Comparison of ENCODE assay signal across 9 mouse cellular contexts in genomic region chr4:119140126-119140525, GRCm38 (mm10). TPM values are rescaled to one million over a fixed set of nuclear protein-coding genes. Genes with fewer than 3 reads are reported as not detected.
DNase-seq lines count a peak whose midpoint lies in the region; ATAC-seq and TF ChIP-seq lines count a peak whose summit lies in the region.
"Had no signal": no experiment of that assay in that cellular context is flagged by ENCODE, and none has a peak within 500 bp of the region (broad histone marks: within the 10 kb centered on the region; RNA-seq: fewer than 3 reads in every experiment).

No protein-coding gene starts in this region.

- TF ChIP-seq CTCF in heart, postnatal 0 days (IDR thresholded peaks at IDR 0.05; ENCODE audit: low read depth) = peak; percentile 76

- 47% methylated on average over 3 of the region's 3 CpGs for WGBS in heart, postnatal 0 days
- 46% methylated on average over 3 of the region's 3 CpGs for WGBS in heart, embryonic 11.5 days (ENCODE audit: insufficient replicate concordance)

- no peaks in the 10 kb centered on the region for H3K9me3 ChIP-seq in heart, postnatal 0 days (replicated peaks; ENCODE audit: control insufficient read depth, low read length)
- no peaks in the 10 kb centered on the region for H3K9me3 ChIP-seq in heart, embryonic 11.5 days (replicated peaks; ENCODE audit: control insufficient read depth, low read length)
- H3K9me3 ChIP-seq: lung, embryonic 15.5 days had no signal

- no peaks in the 10 kb centered on the region for H3K27me3 ChIP-seq in heart, postnatal 0 days (ENCODE audit: control insufficient read depth, insufficient read depth, low read length)
- no peaks in the 10 kb centered on the region; the same call in 1 of the 2 replicates for H3K27me3 ChIP-seq in heart, embryonic 11.5 days (ENCODE audit: control insufficient read depth, insufficient read depth, low read length)
- H3K27me3 ChIP-seq: lung, embryonic 15.5 days had no signal

- no peak overlapping the region for H3K27ac ChIP-seq in heart, postnatal 0 days (ENCODE audit: low read depth)
- H3K27ac ChIP-seq in heart, embryonic 11.5 days (ENCODE audit: low read depth, low read length) = no peak overlapping the region
- H3K27ac ChIP-seq: lung, embryonic 15.5 days had no signal

- TF ChIP-seq EP300 in heart, postnatal 0 days (IDR thresholded peaks at IDR 0.05; ENCODE audit: low read depth) = no peak

- DNase-seq in heart, postnatal 0 days (ENCODE audit: low spot score) = no peak
- DNase-seq in adrenal gland, postnatal 10 days = peak; percentile 33
- peak; percentile 50 for DNase-seq in heart, postnatal 4 days
- no peak for DNase-seq in right cerebral cortex, adult 18-20 months
- DNase-seq in gastrocnemius, postnatal 4 days (ENCODE audit: low spot score in 2 of 2) = no peak

- no peak overlapping the region for H3K9ac ChIP-seq in heart, postnatal 0 days (replicated peaks; ENCODE audit: low read depth, low read length)
- H3K9ac ChIP-seq in heart, embryonic 11.5 days (ENCODE audit: low read depth, low read length) = no peak overlapping the region
- H3K9ac ChIP-seq: lung, embryonic 15.5 days had no signal

- H3K36me3 ChIP-seq in heart, postnatal 0 days (replicated peaks; ENCODE audit: control insufficient read depth, insufficient read depth, low read length) = peaks cover 31% of the 10 kb centered on the region
- H3K36me3 ChIP-seq in heart, embryonic 11.5 days (ENCODE audit: control insufficient read depth, insufficient read depth, low read length) = peaks cover 26% of the 10 kb centered on the region

- no peak overlapping the region for H3K4me3 ChIP-seq in heart, postnatal 0 days (ENCODE audit: low read depth, low read length)
- H3K4me3 ChIP-seq in heart, embryonic 11.5 days (ENCODE audit: low read depth, low read length) = no peak overlapping the region
- H3K4me3 ChIP-seq: lung, embryonic 15.5 days had no signal

- no peak overlapping the region for H3K4me2 ChIP-seq in heart, postnatal 0 days (ENCODE audit: low read depth, low read length)
- no peak overlapping the region for H3K4me2 ChIP-seq in heart, embryonic 11.5 days
- H3K4me2 ChIP-seq: lung, embryonic 15.5 days had no signal

- no peak for ATAC-seq in heart, postnatal 0 days (ENCODE audit: insufficient read depth, low read depth)
- ATAC-seq in heart, embryonic 11.5 days (replicated peaks; ENCODE audit: insufficient number of reproducible peaks, low FRiP score, low TSS enrichment) = no peak
- peak; percentile 79 for ATAC-seq in CD4-positive, CD25-positive, alpha-beta regulatory T cell, adult 4 months
- peak; percentile 66 for ATAC-seq in monocyte, adult 5-6 weeks (replicated peaks; ENCODE audit: insufficient number of reproducible peaks, low FRiP score, low TSS enrichment, poor library complexity, severe bottlenecking)

- H3K4me1 ChIP-seq in heart, postnatal 0 days (ENCODE audit: control insufficient read depth, insufficient read depth) = 0 out of 2 replicates have a peak, but pooled peaks cover 3% of the 10 kb centered on the region
- 0 out of 2 replicates have a peak, but pooled peaks cover 2% of the 10 kb centered on the region for H3K4me1 ChIP-seq in heart, embryonic 11.5 days (ENCODE audit: control insufficient read depth, insufficient read depth, low read length)
- H3K4me1 ChIP-seq: lung, embryonic 15.5 days had no signal

RNA-seq across cellular contexts. Expression of gene Slc2a1, which starts 31.6 kb away (rescaled TPM):
- 93.0 and 120 TPM in 2 replicates for total RNA-seq in heart, postnatal 0 days (2014; rRNA removed; ENCODE audit: low replicate concordance)
- 19.0 and 19.7 TPM in 2 replicates for polyA plus RNA-seq in heart, postnatal 0 days (2015; fragmentation: Nextera tagmentation; extraction: Ambion mirVana)
- polyA plus RNA-seq in heart, embryonic 11.5 days (2014; fragmentation: Nextera tagmentation; extraction: Ambion mirVana) = 426 and 446 TPM in 2 replicates
- polyA plus RNA-seq in CD4-positive, CD25-positive, alpha-beta regulatory T cell, adult 4 months (2017; shearing (Covaris generic)) = 10 to 100 TPM; 33.8 to 49.9 TPM
- total RNA-seq in adrenal gland, postnatal 10 days (2021) = 10 to 100 TPM in 1 of 2 experiments, 1 to 10 TPM in 1; 9.1 to 12.9 TPM
- 10 to 100 TPM; 15.2 to 16.2 TPM for total RNA-seq in heart, postnatal 4 days (2021)
- total RNA-seq in monocyte, adult 5-6 weeks (2017) = 25.2 to 35.8 TPM (median 30.1 TPM) in 3 replicates
- 1 to 10 TPM; 5.8 to 7.0 TPM for total RNA-seq in gastrocnemius, postnatal 4 days (2021)

RNA-seq across cellular contexts. Expression of gene Zfp691, which starts 33.9 kb away (rescaled TPM):
- 12.9 and 14.3 TPM in 2 replicates for total RNA-seq in heart, postnatal 0 days (2014; rRNA removed; ENCODE audit: low replicate concordance)
- polyA plus RNA-seq in heart, postnatal 0 days (2015; fragmentation: Nextera tagmentation; extraction: Ambion mirVana) = 13.7 and 13.8 TPM in 2 replicates
- 10.9 and 13.7 TPM in 2 replicates for polyA plus RNA-seq in heart, embryonic 11.5 days (2014; fragmentation: Nextera tagmentation; extraction: Ambion mirVana)
- 1 to 10 TPM; 3.5 to 4.8 TPM for polyA plus RNA-seq in CD4-positive, CD25-positive, alpha-beta regulatory T cell, adult 4 months (2017; shearing (Covaris generic))
- total RNA-seq in adrenal gland, postnatal 10 days (2021) = 10 to 100 TPM; 13.5 to 15.9 TPM
- 10 to 100 TPM; 13.2 to 17.7 TPM for total RNA-seq in heart, postnatal 4 days (2021)
- 6.1 to 7.5 TPM (median 6.9 TPM) in 3 replicates for total RNA-seq in monocyte, adult 5-6 weeks (2017)
- total RNA-seq in gastrocnemius, postnatal 4 days (2021) = 1 to 10 TPM; 8.0 to 9.5 TPM

RNA-seq across cellular contexts. Expression of gene Ermap, which starts 49.7 kb away (rescaled TPM):
- total RNA-seq in heart, postnatal 0 days (2014; rRNA removed; ENCODE audit: low replicate concordance) = 0.15 TPM in 1 of 2 replicates, not detected in the other
- 0.51 and 0.57 TPM in 2 replicates for polyA plus RNA-seq in heart, postnatal 0 days (2015; fragmentation: Nextera tagmentation; extraction: Ambion mirVana)
- 34.7 and 58.1 TPM in 2 replicates for polyA plus RNA-seq in heart, embryonic 11.5 days (2014; fragmentation: Nextera tagmentation; extraction: Ambion mirVana)
- polyA plus RNA-seq in CD4-positive, CD25-positive, alpha-beta regulatory T cell, adult 4 months (2017; shearing (Covaris generic)) = not detected
- 1 to 10 TPM; 4.9 to 7.5 TPM for total RNA-seq in adrenal gland, postnatal 10 days (2021)
- under 1 TPM; 0.21 to 0.32 TPM for total RNA-seq in heart, postnatal 4 days (2021)
- total RNA-seq in monocyte, adult 5-6 weeks (2017) = 0.29 to 0.58 TPM in 2 of 3 replicates, not detected in the other
- total RNA-seq in gastrocnemius, postnatal 4 days (2021) = 1 to 10 TPM in 1 of 2 experiments, under 1 TPM in 1; 0.54 to 1.9 TPM

RNA-seq across cellular contexts. Expression of gene Svbp, which starts 55.0 kb away (rescaled TPM):
- 33.2 and 49.1 TPM in 2 replicates for total RNA-seq in heart, postnatal 0 days (2014; rRNA removed; ENCODE audit: low replicate concordance)
- polyA plus RNA-seq in heart, postnatal 0 days (2015; fragmentation: Nextera tagmentation; extraction: Ambion mirVana) = 126 and 129 TPM in 2 replicates
- polyA plus RNA-seq in heart, embryonic 11.5 days (2014; fragmentation: Nextera tagmentation; extraction: Ambion mirVana) = 138 and 143 TPM in 2 replicates
- polyA plus RNA-seq in CD4-positive, CD25-positive, alpha-beta regulatory T cell, adult 4 months (2017; shearing (Covaris generic)) = 10 to 100 TPM; 53.0 to 54.8 TPM
- total RNA-seq in adrenal gland, postnatal 10 days (2021) = 10 to 100 TPM; 24.6 to 27.8 TPM
- total RNA-seq in heart, postnatal 4 days (2021) = 10 to 100 TPM; 42.8 to 43.2 TPM
- total RNA-seq in monocyte, adult 5-6 weeks (2017) = 4.9 to 35.0 TPM (median 16.9 TPM) in 3 replicates
- total RNA-seq in gastrocnemius, postnatal 4 days (2021) = 10 to 100 TPM; 61.1 to 64.6 TPM

Comparison
In these comparisons a context has a peak if more than half of its experiments do, and no peak if none do; other contexts are left out.
1. DNase-seq: peak in adrenal gland, postnatal 10 days (single experiment) and heart, postnatal 4 days (single experiment); none in heart, postnatal 0 days (single experiment), right cerebral cortex, adult 18-20 months (single experiment) and gastrocnemius, postnatal 4 days (0 of 2).
2. ATAC-seq: peak in CD4-positive, CD25-positive, alpha-beta regulatory T cell, adult 4 months (single experiment) and monocyte, adult 5-6 weeks (single experiment); none in heart, postnatal 0 days (single experiment) and heart, embryonic 11.5 days (single experiment).